Mouse (Mus musculus): ENCODE measurements around the gene Zfp729b. TPM values are rescaled to one million over a fixed set of nuclear protein-coding genes. Genes with fewer than 3 reads are reported as not detected.

The Zfp729b gene
- total RNA-seq (2022) = 1 to 10 TPM; 3.4 to 4.2 (median 3.8) TPM

- DNase-seq (ENCODE audit: low spot score) = peak; percentile 93
Measured at GRCm38 (mm10) chr13:67609066-67609876, at the start of gene Zfp729b. Gene Zfp729b (minus strand): TSS chr13:67609707.

DNA sequence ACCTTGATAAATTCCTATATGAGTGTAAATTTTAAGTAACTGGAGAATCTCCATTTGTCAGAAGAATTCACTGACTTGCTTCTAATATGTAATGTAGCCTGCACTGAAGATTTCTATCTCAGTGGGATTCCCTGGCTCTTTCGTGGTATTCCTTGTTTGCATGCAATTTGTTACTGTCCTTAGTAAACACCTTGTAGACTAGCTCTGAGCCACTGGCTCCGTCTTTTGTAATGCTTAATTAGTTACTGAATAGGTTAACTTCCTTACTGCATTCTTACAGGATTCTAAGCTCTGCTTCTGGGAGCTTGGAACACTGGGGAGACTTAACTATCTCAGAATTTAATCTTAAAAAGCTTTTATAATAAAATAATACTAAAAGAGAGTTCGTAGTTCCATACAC is 43.0 kb upstream of the Zfp729b start:
- no peak for DNase-seq (ENCODE audit: low spot score)

DNA sequence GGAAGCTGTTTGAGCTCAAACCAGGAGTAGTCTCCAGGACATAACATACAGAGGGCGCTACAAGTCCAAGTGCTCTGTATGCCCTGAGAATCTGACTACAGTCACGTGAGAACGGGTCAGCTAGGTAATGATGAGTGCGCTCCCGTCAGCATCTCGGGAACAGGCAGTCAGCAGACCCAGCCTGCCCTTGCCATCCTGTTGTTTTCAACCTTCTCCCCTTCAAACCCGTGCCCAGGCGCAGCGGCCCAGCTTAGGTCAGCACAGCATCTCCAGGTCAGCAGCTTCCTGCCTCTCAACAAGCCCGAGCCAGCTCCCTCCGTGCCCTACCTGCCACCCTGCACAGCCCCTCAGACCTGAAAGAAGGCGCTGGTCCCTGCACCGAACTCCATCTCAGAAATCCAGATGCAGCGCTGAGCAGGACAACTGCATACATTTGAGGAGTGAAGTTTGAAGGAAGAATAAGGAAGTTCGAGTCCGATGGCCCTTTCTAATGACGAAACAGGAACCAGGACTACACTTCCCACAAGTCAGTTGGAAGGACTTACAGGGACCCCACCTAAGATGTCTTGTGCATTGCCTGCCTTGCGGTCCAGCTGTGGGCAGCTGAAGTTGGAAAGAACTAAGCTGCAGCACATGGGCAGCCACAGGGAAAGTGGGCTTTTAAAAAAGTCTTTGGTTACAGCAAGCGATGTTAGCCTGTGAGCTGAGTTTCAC is 27.9 kb upstream of the Zfp729b start, which contains the start of the genes Gm49345 and Zfp729a:
Gene Gm49345 (minus strand): TSS at position 476 of the 714 bp plus-strand sequence.
Gene Zfp729a (minus strand): TSS at position 498 of the 714 bp plus-strand sequence.
- peak; percentile 96 for DNase-seq (ENCODE audit: low spot score)

- DNase-seq (ENCODE audit: low spot score) = no peak
Measured at GRCm38 (mm10) chr13:67610108-67610507, 601 bp upstream of the Zfp729b start.

GRCm38 (mm10) chr13:67572591-67573189 is 36.8 kb downstream of the Zfp729b start:
- DNase-seq (ENCODE audit: low spot score) = no peak

GRCm38 (mm10) chr13:67553730-67554129 is 55.8 kb downstream of the Zfp729b start, which contains the start of gene Zfp748:
Gene Zfp748 (minus strand): TSS chr13:67553830.
- DNase-seq (ENCODE audit: low spot score) = no peak

GRCm38 (mm10) chr13:67552505-67553346 is 56.8 kb downstream of the Zfp729b start:
- peak; percentile 90 for DNase-seq (ENCODE audit: low spot score)

DNA sequence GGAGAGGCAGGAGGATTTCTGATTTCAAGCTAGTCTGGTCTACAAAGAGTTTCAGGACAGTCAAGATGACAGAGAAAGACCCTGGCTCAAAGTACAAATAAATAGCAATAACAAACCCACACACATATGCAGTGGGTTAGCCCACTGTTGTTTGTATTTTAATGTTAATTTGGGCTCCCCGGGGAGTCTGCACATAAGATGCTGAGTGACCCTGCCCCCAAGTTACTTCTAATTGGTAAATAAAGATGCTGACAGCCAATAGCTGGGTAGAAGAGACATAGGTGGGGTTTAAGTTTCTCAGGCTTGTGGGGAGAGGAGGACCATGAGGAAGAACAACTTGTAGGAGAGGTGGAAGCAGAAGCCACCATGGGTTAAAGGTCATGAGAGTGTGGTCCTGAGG is 63.6 kb downstream of the Zfp729b start:
- no peak for DNase-seq (ENCODE audit: low spot score)

Other genes starting within 250 kb of the Zfp729b start
- 1 to 10 TPM; 1.0 to 2.3 (median 1.6) TPM for gene Gm28044, start 249.2 kb downstream of the Zfp729b start, total RNA-seq (2022)
- 1 to 10 TPM in 3 of 4 experiments, under 1 TPM in 1; 0.86 to 1.3 (median 1.1) TPM for gene Zfp953, start 249.1 kb downstream of the Zfp729b start, total RNA-seq (2022)
- gene Gm28041, start 234.0 kb downstream of the Zfp729b start, total RNA-seq (2022) = 1 to 10 TPM in 3 of 4 experiments, under 1 TPM in 1; 0.53 to 1.9 (median 1.3) TPM
- under 1 TPM; 0.44 to 0.75 (median 0.73) TPM for gene Zfp456, start 233.9 kb downstream of the Zfp729b start, total RNA-seq (2022)
- 1 to 10 TPM; 1.3 to 3.5 (median 1.8) TPM for gene Zfp429, start 209.9 kb downstream of the Zfp729b start, total RNA-seq (2022)
- gene Zfp459, start 188.3 kb downstream of the Zfp729b start, total RNA-seq (2022) = 1 to 10 TPM in 1 of 4 experiments, under 1 TPM in 3; 0.29 to 1.2 (median 0.75) TPM
- 10 to 100 TPM in 1 of 4 experiments, 1 to 10 TPM in 3; 6.3 to 11.4 (median 7.3) TPM for gene Zfp874a, start 158.1 kb downstream of the Zfp729b start, total RNA-seq (2022)
- 10 to 100 TPM; 11.5 to 18.0 (median 13.9) TPM for gene Zfp874b, start 125.4 kb downstream of the Zfp729b start, total RNA-seq (2022)
- gene Zfp58, start 109.2 kb downstream of the Zfp729b start, total RNA-seq (2022) = 1 to 10 TPM; 3.6 to 4.5 (median 4.0) TPM
- 1 to 10 TPM in 1 of 4 experiments, under 1 TPM in 1, not detected in 2; 0.20 to 1.3 TPM for gene Gm26965, start 83.6 kb downstream of the Zfp729b start, total RNA-seq (2022)
- 1 to 10 TPM; 6.9 to 8.9 (median 7.9) TPM for gene Zfp87, start 83.5 kb downstream of the Zfp729b start, total RNA-seq (2022)
- gene Zfp748, start 55.9 kb downstream of the Zfp729b start, total RNA-seq (2022) = 1 to 10 TPM; 2.8 to 4.9 (median 4.0) TPM
- 1 to 10 TPM in 1 of 4 experiments, under 1 TPM in 3; 0.33 to 2.4 (median 0.39) TPM for gene Gm49345, start 28.1 kb upstream of the Zfp729b start, total RNA-seq (2022)
- gene Zfp729a, start 28.1 kb upstream of the Zfp729b start, total RNA-seq (2022) = 1 to 10 TPM; 3.9 to 5.5 (median 5.0) TPM
- gene Zfp738, start 77.4 kb upstream of the Zfp729b start, total RNA-seq (2022) = 1 to 10 TPM; 3.6 to 6.2 (median 4.6) TPM
- gene Zfp65, start 119.5 kb upstream of the Zfp729b start, total RNA-seq (2022) = 1 to 10 TPM; 5.2 to 6.5 (median 5.7) TPM
- 1 to 10 TPM; 2.0 to 2.5 (median 2.3) TPM for gene Zfp85, start 145.5 kb upstream of the Zfp729b start, total RNA-seq (2022)
- 1 to 10 TPM in 3 of 4 experiments, under 1 TPM in 1; 1.00 to 2.0 (median 1.5) TPM for gene Zfp493, start 170.0 kb upstream of the Zfp729b start, total RNA-seq (2022)
- gene Zfp273, start 204.0 kb upstream of the Zfp729b start, total RNA-seq (2022) = 1 to 10 TPM; 1.3 to 2.9 (median 2.2) TPM
- under 1 TPM in 3 of 4 experiments, not detected in 1; 0.66 to 0.75 (median 0.72) TPM for gene Gm10037, start 221.4 kb upstream of the Zfp729b start, total RNA-seq (2022)